Mouse (Mus musculus) Patski (cell line): ENCODE results near the gene Frmd8. TPM values are rescaled to one million over a fixed set of nuclear protein-coding genes. Genes with fewer than 3 reads are reported as not detected.
A peak's percentile ranks its signal among the peaks of the same experiment; 100 is the strongest.

ENCODE experiments used
- ATAC-seq: fragments of 100-300 bp; one replicate; pipeline ENCODE4 v1.8.0; 2021
- CTCF ChIA-PET: fragments of 350-600 bp; sonication (Branson Sonifier 250); formaldehyde crosslinking; loops from one replicate; lab custom pipeline; 2022; ENCODE audit warnings: inconsistent platforms; lab: Charles Lee
- POLR2A ChIA-PET: fragments of 350-600 bp; sonication (Branson Sonifier 250); formaldehyde crosslinking; loops from one replicate; lab custom pipeline; 2022; ENCODE audit warnings: antibody characterized with exemption, inconsistent platforms; lab: Charles Lee
- DNase-seq: peaks from one replicate; pipeline ENCODE4 v3.0.0-alpha.2; 2011; ENCODE audit warnings: low read depth, low spot score
- H3K27me3 ChIP-seq: fragments of 371-371 bp; one replicate; pipeline ENCODE4 v1.5.1; 2021
- CTCF ChIP-seq: fragments of 100-300 bp; IDR thresholded peaks from one replicate; pipeline ENCODE4 v1.5.1; 2021
- in situ Hi-C: fragments of 300-500 bp; cut with MboI; formaldehyde crosslinking; loops from 3 replicates; pipeline ENCODE4 v1.11.1; 2018; ENCODE audit warnings: low pct_unique_long_range_greater_than_20kb, mixed read lengths
- polyA plus RNA-seq: library from polyadenylated mRNA; unstranded; gene quantifications from one replicate; pipeline ENCODE4 v1.2.3, GENCODE M21; 2021

Gene Frmd8
- polyA plus RNA-seq, 1 experiment from 2014 or later, result 30.4 TPM

GRCm38 (mm10) chr19:5863776-5864175 is 11.3 kb downstream of the Frmd8 start:
- in situ Hi-C loops, result no loop called here
- DNase-seq, result no peak
- ChIA-PET POLR2A (interaction anchor here (1.0 to 1.6 kb wide), 2 partner anchors 12 to 21 kb away, joined by 4 read pairs; no protein-coding TSS in a partner anchor), CTCF (interaction anchor here (1.5 to 3.0 kb wide), 3 partner anchors 14 to 77 kb away, joined by 3 to 10 read pairs (median 8); no protein-coding TSS in a partner anchor)
- no peak for TF ChIP-seq CTCF
- H3K27me3 ChIP-seq, result no peaks in the 10 kb centered on the region
- no peak for ATAC-seq

- no peak for DNase-seq
- ATAC-seq, result no peak
- ChIA-PET CTCF (interaction anchor here (1.0 to 3.0 kb wide), 3 partner anchors 10 to 24 kb away, joined by 3 to 10 read pairs (median 3); no protein-coding TSS in a partner anchor), POLR2A (interaction anchor here (1.0 to 1.6 kb wide), 2 partner anchors 11 to 19 kb away, joined by 4 read pairs; no protein-coding TSS in a partner anchor)
- TF ChIP-seq CTCF, result no peak
- no peaks in the 10 kb centered on the region for H3K27me3 ChIP-seq
- in situ Hi-C loops, result no loop called here
Observed at GRCm38 (mm10) chr19:5862335-5863085, 12.6 kb downstream of the Frmd8 start.

- no peaks in the 10 kb centered on the region for H3K27me3 ChIP-seq
- ChIA-PET CTCF (interaction anchor here (14.2 kb wide), 1 partner anchor 69 kb away, joined by 120 read pairs; no protein-coding TSS in a partner anchor), POLR2A (interaction anchor here (0.7 to 2.5 kb wide), 4 partner anchors 55 to 68 kb away, joined by 3 to 8 read pairs (median 4); no protein-coding TSS in a partner anchor)
- in situ Hi-C loops, result no loop called here
- TF ChIP-seq CTCF, result no peak
- DNase-seq (no peak), ATAC-seq (no peak)
Observed at GRCm38 (mm10) chr19:5856604-5857003, 18.5 kb downstream of the Frmd8 start.

- in situ Hi-C loops, result no loop called here
- no peaks in the 10 kb centered on the region for H3K27me3 ChIP-seq
- no peak for DNase-seq
- POLR2A ChIA-PET, result interaction anchor here (0.9 to 34.3 kb wide), 5 partner anchors 9 to 56 kb away, joined by 3 to 1065 read pairs (median 4); no protein-coding TSS in a partner anchor
- CTCF ChIA-PET, result interaction anchor here (0.9 to 14.2 kb wide), 10 partner anchors 10 to 215 kb away, joined by 3 to 120 read pairs (median 6); partner anchors contain the start of genes Frmd8 and Slc25a45
- no peak for ATAC-seq
- TF ChIP-seq CTCF, result no peak
Observed at GRCm38 (mm10) chr19:5852035-5852722, 22.9 kb downstream of the Frmd8 start.

GRCm38 (mm10) chr19:5851481-5851971 is 23.5 kb downstream of the Frmd8 start:
- no peaks in the 10 kb centered on the region for H3K27me3 ChIP-seq
- POLR2A ChIA-PET, result interaction anchor here (0.9 to 34.3 kb wide), 8 partner anchors 8 to 64 kb away, joined by 3 to 1065 read pairs (median 4); no protein-coding TSS in a partner anchor
- DNase-seq, result no peak
- no peak for TF ChIP-seq CTCF
- no peak for ATAC-seq
- in situ Hi-C loops, result no loop called here
- CTCF ChIA-PET, result interaction anchor here (0.9 to 14.2 kb wide), 15 partner anchors 10 to 64 kb away, joined by 3 to 120 read pairs (median 6); partner anchors contain the start of genes Frmd8 and Slc25a45

- in situ Hi-C loops, result no loop called here
- ChIA-PET POLR2A (interaction anchor here (0.6 to 34.3 kb wide), 7 partner anchors 16 to 64 kb away, joined by 3 to 1065 read pairs (median 5); no protein-coding TSS in a partner anchor), CTCF (interaction anchor here (0.7 to 14.2 kb wide), 19 partner anchors 9 to 63 kb away, joined by 3 to 120 read pairs (median 6); partner anchors contain the start of genes Frmd8 and Slc25a45)
- no peak for DNase-seq
- no peak for ATAC-seq
- no peaks in the 10 kb centered on the region for H3K27me3 ChIP-seq
- no peak for TF ChIP-seq CTCF
Observed at GRCm38 (mm10) chr19:5850860-5851259, 24.2 kb downstream of the Frmd8 start.

- TF ChIP-seq CTCF, result no peak
- no peaks in the 10 kb centered on the region for H3K27me3 ChIP-seq
- ChIA-PET POLR2A (interaction anchor here (1.4 to 34.3 kb wide), 9 partner anchors 18 to 125 kb away, joined by 4 to 1065 read pairs (median 16); partner anchors contain the start of gene Frmd8), CTCF (interaction anchor here (1.0 to 14.2 kb wide), 18 partner anchors 9 to 62 kb away, joined by 3 to 120 read pairs (median 6); partner anchors contain the start of genes Frmd8 and Slc25a45)
- ATAC-seq (peak; percentile 9), DNase-seq (no peak)
- in situ Hi-C loops, result no loop called here
Observed at GRCm38 (mm10) chr19:5849843-5850527, 25.1 kb downstream of the Frmd8 start.

- H3K27me3 ChIP-seq, result no peaks in the 10 kb centered on the region
- POLR2A ChIA-PET, result interaction anchor here (0.5 to 34.3 kb wide), 12 partner anchors 17 to 158 kb away, joined by 3 to 1065 read pairs (median 7); partner anchors contain the start of gene Frmd8
- CTCF ChIA-PET, result interaction anchor here (0.7 to 14.2 kb wide), 11 partner anchors 12 to 61 kb away, joined by 3 to 120 read pairs (median 5); no protein-coding TSS in a partner anchor
- DNase-seq, result no peak
- no peak for TF ChIP-seq CTCF
- in situ Hi-C loops, result no loop called here
- no peak for ATAC-seq
Observed at GRCm38 (mm10) chr19:5848826-5849672, 26.0 kb downstream of the Frmd8 start.
